Mouse (Mus musculus): ENCODE data around the gene Clec12b. TPM values are rescaled to one million over a fixed set of nuclear protein-coding genes. Genes with fewer than 3 reads are reported as not detected.

Clec12b gene
- polyA plus RNA-seq, 2 experiments: 0.03 TPM; not detected in 1

- WGBS (ENCODE audit: insufficient replicate concordance): 37% methylated on average over 8 of the region's 8 CpGs
- DNase-seq (ENCODE audit: low read depth in 3 of 3, low spot score in 3 of 3) (no peak), ATAC-seq (ENCODE audit: insufficient read depth) (no peak)
- no peaks in the 10 kb centered on the region for H3K36me3 ChIP-seq (replicated peaks; ENCODE audit: control insufficient read depth, insufficient read depth, low read depth)
- H3K9ac ChIP-seq (replicated peaks): no peak within 1 kb of the TSS
- no peak within 1 kb of the TSS for H3K4me2 ChIP-seq (ENCODE audit: low read depth)
- H3K9me3 ChIP-seq (ENCODE audit: control insufficient read depth, low read length): no peaks in the 10 kb centered on the region
- no peaks in the 10 kb centered on the region for H3K27me3 ChIP-seq (ENCODE audit: control insufficient read depth, insufficient read depth, low read length)
- TF ChIP-seq CTCF (IDR thresholded peaks at IDR 0.05; ENCODE audit: low read depth) (no peak), EP300 (IDR thresholded peaks at IDR 0.05; ENCODE audit: low read depth) (no peak)
- H3K4me1 ChIP-seq (replicated peaks; ENCODE audit: control insufficient read depth in 2 of 2, insufficient read depth in 2 of 2, low read length in 1 of 2): no peaks in the 10 kb centered on the region
- H3K4me3 ChIP-seq (ENCODE audit: insufficient read depth in 1 of 2, low read depth in 2 of 2, low read length in 2 of 2): no peak within 1 kb of the TSS
- H3K27ac ChIP-seq: no peak within 1 kb of the TSS
Measured at GRCm38 (mm10) chr6:129396997-129397396, 11.3 kb upstream of the Clec12b start, which contains the start of gene Clec1b. TSS of gene Clec1b (plus strand) at chr6:129397297.

- Histone ChIP-seq H3K4me1 (replicated peaks; ENCODE audit: control insufficient read depth in 2 of 2, insufficient read depth in 2 of 2, low read length in 1 of 2) (no peaks in the 10 kb centered on the region), H3K9ac (replicated peaks) (no peak overlapping the region), H3K27ac (no peak overlapping the region), H3K9me3 (ENCODE audit: control insufficient read depth, low read length) (no peaks in the 10 kb centered on the region), H3K4me3 (ENCODE audit: insufficient read depth in 1 of 2, low read depth in 2 of 2, low read length in 2 of 2) (no peak overlapping the region), H3K36me3 (replicated peaks; ENCODE audit: control insufficient read depth, insufficient read depth, low read depth) (no peaks in the 10 kb centered on the region), H3K27me3 (ENCODE audit: control insufficient read depth, insufficient read depth, low read length) (no peaks in the 10 kb centered on the region), H3K4me2 (ENCODE audit: low read depth) (no peak overlapping the region)
- no peak for DNase-seq (ENCODE audit: low read depth in 3 of 3, low spot score in 3 of 3)
- no peak for TF ChIP-seq CTCF (IDR thresholded peaks at IDR 0.05; ENCODE audit: low read depth)
- no peak for TF ChIP-seq EP300 (IDR thresholded peaks at IDR 0.05; ENCODE audit: low read depth)
- ATAC-seq (ENCODE audit: insufficient read depth): no peak
- WGBS (ENCODE audit: insufficient replicate concordance): 50% methylated on average over 6 of the region's 6 CpGs
Measured at GRCm38 (mm10) chr6:129393732-129394131, 8.1 kb upstream of the Clec12b start.

GRCm38 (mm10) chr6:129393087-129393720 is 7.5 kb upstream of the Clec12b start:
- no peak for ATAC-seq (ENCODE audit: insufficient read depth)
- no peak overlapping the region for H3K27ac ChIP-seq
- WGBS (ENCODE audit: insufficient replicate concordance): 14% methylated on average over 2 of the region's 2 CpGs
- H3K27me3 ChIP-seq (ENCODE audit: control insufficient read depth, insufficient read depth, low read length): no peaks in the 10 kb centered on the region
- peak; percentile 38 for TF ChIP-seq CTCF (IDR thresholded peaks at IDR 0.05; ENCODE audit: low read depth)
- TF ChIP-seq EP300 (IDR thresholded peaks at IDR 0.05; ENCODE audit: low read depth): no peak
- no peak overlapping the region for H3K4me2 ChIP-seq (ENCODE audit: low read depth)
- H3K4me3 ChIP-seq (ENCODE audit: insufficient read depth in 1 of 2, low read depth in 2 of 2, low read length in 2 of 2): no peak overlapping the region
- no peaks in the 10 kb centered on the region for H3K9me3 ChIP-seq (ENCODE audit: control insufficient read depth, low read length)
- no peak for DNase-seq (ENCODE audit: low read depth in 3 of 3, low spot score in 3 of 3)
- no peaks in the 10 kb centered on the region for H3K36me3 ChIP-seq (replicated peaks; ENCODE audit: control insufficient read depth, insufficient read depth, low read depth)
- H3K9ac ChIP-seq (replicated peaks): no peak overlapping the region
- H3K4me1 ChIP-seq (replicated peaks; ENCODE audit: control insufficient read depth in 2 of 2, insufficient read depth in 2 of 2, low read length in 1 of 2): no peaks in the 10 kb centered on the region

- 70% methylated on average over 4 of the region's 4 CpGs for WGBS (ENCODE audit: insufficient replicate concordance)
- Histone ChIP-seq H3K4me3 (ENCODE audit: insufficient read depth in 1 of 2, low read depth in 2 of 2, low read length in 2 of 2) (no peak overlapping the region), H3K36me3 (replicated peaks; ENCODE audit: control insufficient read depth, insufficient read depth, low read depth) (no peaks in the 10 kb centered on the region)
Measured at GRCm38 (mm10) chr6:129385000-129385399, 674 bp downstream of the Clec12b start.

GRCm38 (mm10) chr6:129383466-129383865 is 2.2 kb downstream of the Clec12b start:
- Histone ChIP-seq H3K27ac (no peak overlapping the region), H3K9me3 (ENCODE audit: control insufficient read depth, low read length) (no peaks in the 10 kb centered on the region), H3K4me3 (ENCODE audit: insufficient read depth in 1 of 2, low read depth in 2 of 2, low read length in 2 of 2) (no peak overlapping the region), H3K4me1 (replicated peaks; ENCODE audit: control insufficient read depth in 2 of 2, insufficient read depth in 2 of 2, low read length in 1 of 2) (no peaks in the 10 kb centered on the region), H3K36me3 (replicated peaks; ENCODE audit: control insufficient read depth, insufficient read depth, low read depth) (no peaks in the 10 kb centered on the region), H3K4me2 (ENCODE audit: low read depth) (no peak overlapping the region), H3K27me3 (ENCODE audit: control insufficient read depth, insufficient read depth, low read length) (no peaks in the 10 kb centered on the region), H3K9ac (replicated peaks) (no peak overlapping the region)
- WGBS (ENCODE audit: insufficient replicate concordance): 65% methylated on average over 3 of the region's 3 CpGs
- TF ChIP-seq EP300 (IDR thresholded peaks at IDR 0.05; ENCODE audit: low read depth) (no peak), CTCF (IDR thresholded peaks at IDR 0.05; ENCODE audit: low read depth) (no peak)
- ATAC-seq (ENCODE audit: insufficient read depth) (no peak), DNase-seq (ENCODE audit: low read depth in 3 of 3, low spot score in 3 of 3) (no peak)

More at GRCm38 (mm10) chr6:129385000-129385399, 674 bp downstream of the Clec12b start:
- H3K27ac ChIP-seq: no peak overlapping the region
- no peak for DNase-seq (ENCODE audit: low read depth in 3 of 3, low spot score in 3 of 3)
- H3K4me2 ChIP-seq (ENCODE audit: low read depth): no peak overlapping the region
- TF ChIP-seq EP300 (IDR thresholded peaks at IDR 0.05; ENCODE audit: low read depth): no peak
- TF ChIP-seq CTCF (IDR thresholded peaks at IDR 0.05; ENCODE audit: low read depth): no peak
- no peak for ATAC-seq (ENCODE audit: insufficient read depth)
- no peak overlapping the region for H3K9ac ChIP-seq (replicated peaks)
- no peaks in the 10 kb centered on the region for H3K4me1 ChIP-seq (replicated peaks; ENCODE audit: control insufficient read depth in 2 of 2, insufficient read depth in 2 of 2, low read length in 1 of 2)
- H3K9me3 ChIP-seq (ENCODE audit: control insufficient read depth, low read length): no peaks in the 10 kb centered on the region
- H3K27me3 ChIP-seq (ENCODE audit: control insufficient read depth, insufficient read depth, low read length): no peaks in the 10 kb centered on the region

Data from liver, embryonic 14.5 days (tissue).